Mouse (Mus musculus): ENCODE results near the gene Olfr818. TPM values are rescaled to one million over a fixed set of nuclear protein-coding genes. Genes with fewer than 3 reads are reported as not detected.

Olfr818 gene
- not detected in 2 replicates for polyA plus RNA-seq (2015; fragmentation: Nextera tagmentation; extraction: Ambion mirVana)

GRCm38 (mm10) chr10:129949000-129949399, at the start of gene Olfr818:
TSS of gene Olfr818 (minus strand) at chr10:129949100.

GRCm38 (mm10) chr10:129984962-129985361, 36.1 kb upstream of the Olfr818 start, which contains the start of gene Gm10310:
TSS of gene Gm10310 (minus strand) at chr10:129985062.

GRCm38 (mm10) chr10:129976040-129976439, 27.1 kb upstream of the Olfr818 start, which contains the start of gene Olfr247:
TSS of gene Olfr247 (minus strand) at chr10:129976140.

GRCm38 (mm10) chr10:129967166-129967565, 18.3 kb upstream of the Olfr818 start, which contains the start of gene Olfr819:
TSS of gene Olfr819 (minus strand) at chr10:129967266.

GRCm38 (mm10) chr10:129915497-129915896, 33.4 kb downstream of the Olfr818 start, which contains the start of gene Olfr816:
TSS of gene Olfr816 (minus strand) at chr10:129915597.

GRCm38 (mm10) chr10:129905767-129906166, 43.1 kb downstream of the Olfr818 start, which contains the start of gene Olfr815:
TSS of gene Olfr815 (minus strand) at chr10:129905867.

Other genes with a start within 250 kb of the Olfr818 start
- not detected in 2 replicates for gene Olfr804, start 245.9 kb downstream of the Olfr818 start, polyA plus RNA-seq (2015; fragmentation: Nextera tagmentation; extraction: Ambion mirVana)
- not detected in 2 replicates for gene Olfr805, start 219.7 kb downstream of the Olfr818 start, polyA plus RNA-seq (2015; fragmentation: Nextera tagmentation; extraction: Ambion mirVana)
- not detected in 2 replicates for gene Olfr806, start 207.2 kb downstream of the Olfr818 start, polyA plus RNA-seq (2015; fragmentation: Nextera tagmentation; extraction: Ambion mirVana)
- not detected in 2 replicates for gene Olfr807, start 191.3 kb downstream of the Olfr818 start, polyA plus RNA-seq (2015; fragmentation: Nextera tagmentation; extraction: Ambion mirVana)
- not detected in 2 replicates for gene Olfr808, start 183.6 kb downstream of the Olfr818 start, polyA plus RNA-seq (2015; fragmentation: Nextera tagmentation; extraction: Ambion mirVana)
- gene Olfr809, start 174.5 kb downstream of the Olfr818 start, polyA plus RNA-seq (2015; fragmentation: Nextera tagmentation; extraction: Ambion mirVana): not detected in 2 replicates
- gene Olfr810, start 154.2 kb downstream of the Olfr818 start, polyA plus RNA-seq (2015; fragmentation: Nextera tagmentation; extraction: Ambion mirVana): not detected in 2 replicates
- not detected in 2 replicates for gene Olfr811, start 144.7 kb downstream of the Olfr818 start, polyA plus RNA-seq (2015; fragmentation: Nextera tagmentation; extraction: Ambion mirVana)
- gene Olfr812, start 103.0 kb downstream of the Olfr818 start, polyA plus RNA-seq (2015; fragmentation: Nextera tagmentation; extraction: Ambion mirVana): not detected in 2 replicates
- not detected in 2 replicates for gene Olfr813, start 93.7 kb downstream of the Olfr818 start, polyA plus RNA-seq (2015; fragmentation: Nextera tagmentation; extraction: Ambion mirVana)
- not detected in 2 replicates for gene Olfr814, start 69.2 kb downstream of the Olfr818 start, polyA plus RNA-seq (2015; fragmentation: Nextera tagmentation; extraction: Ambion mirVana)
- gene Olfr815, start 43.2 kb downstream of the Olfr818 start, polyA plus RNA-seq (2015; fragmentation: Nextera tagmentation; extraction: Ambion mirVana): not detected in 2 replicates
- not detected in 2 replicates for gene Olfr816, start 33.5 kb downstream of the Olfr818 start, polyA plus RNA-seq (2015; fragmentation: Nextera tagmentation; extraction: Ambion mirVana)
- gene Olfr819, start 18.2 kb upstream of the Olfr818 start, polyA plus RNA-seq (2015; fragmentation: Nextera tagmentation; extraction: Ambion mirVana): not detected in 2 replicates
- gene Olfr247, start 27.0 kb upstream of the Olfr818 start, polyA plus RNA-seq (2015; fragmentation: Nextera tagmentation; extraction: Ambion mirVana): not detected in 2 replicates
- not detected in 2 replicates for gene Gm10310, start 36.0 kb upstream of the Olfr818 start, polyA plus RNA-seq (2015; fragmentation: Nextera tagmentation; extraction: Ambion mirVana)
- gene Olfr820, start 63.5 kb upstream of the Olfr818 start, polyA plus RNA-seq (2015; fragmentation: Nextera tagmentation; extraction: Ambion mirVana): not detected in 2 replicates
- not detected in 2 replicates for gene Olfr821, start 81.2 kb upstream of the Olfr818 start, polyA plus RNA-seq (2015; fragmentation: Nextera tagmentation; extraction: Ambion mirVana)
- not detected in 2 replicates for gene Olfr822, start 122.1 kb upstream of the Olfr818 start, polyA plus RNA-seq (2015; fragmentation: Nextera tagmentation; extraction: Ambion mirVana)
- not detected in 2 replicates for gene Olfr823, start 166.3 kb upstream of the Olfr818 start, polyA plus RNA-seq (2015; fragmentation: Nextera tagmentation; extraction: Ambion mirVana)
- 0.03 TPM in 1 of 2 replicates, not detected in the other for gene Olfr824, start 180.9 kb upstream of the Olfr818 start, polyA plus RNA-seq (2015; fragmentation: Nextera tagmentation; extraction: Ambion mirVana)
- gene Olfr825, start 217.7 kb upstream of the Olfr818 start, polyA plus RNA-seq (2015; fragmentation: Nextera tagmentation; extraction: Ambion mirVana): not detected in 2 replicates
- gene Olfr826, start 235.1 kb upstream of the Olfr818 start, polyA plus RNA-seq (2015; fragmentation: Nextera tagmentation; extraction: Ambion mirVana): not detected in 2 replicates